Mouse (Mus musculus) gastrocnemius, adult 18-20 months (tissue): ENCODE data around the gene Pirb. TPM values are rescaled to one million over a fixed set of nuclear protein-coding genes. Genes with fewer than 3 reads are reported as not detected.

Experiments
- DNase-seq: peaks from one replicate; pipeline ENCODE4 v3.0.0; 2021; ENCODE audit warnings: low spot score
- total RNA-seq, 2 experiments: library from RNA; stranded (reverse); gene quantifications; 2 replicates each; pipeline ENCODE4 v1.2.3; 2021

The Pirb gene
- total RNA-seq, 2 experiments from 2014 or later = 0.57 to 0.74 TPM

DNA sequence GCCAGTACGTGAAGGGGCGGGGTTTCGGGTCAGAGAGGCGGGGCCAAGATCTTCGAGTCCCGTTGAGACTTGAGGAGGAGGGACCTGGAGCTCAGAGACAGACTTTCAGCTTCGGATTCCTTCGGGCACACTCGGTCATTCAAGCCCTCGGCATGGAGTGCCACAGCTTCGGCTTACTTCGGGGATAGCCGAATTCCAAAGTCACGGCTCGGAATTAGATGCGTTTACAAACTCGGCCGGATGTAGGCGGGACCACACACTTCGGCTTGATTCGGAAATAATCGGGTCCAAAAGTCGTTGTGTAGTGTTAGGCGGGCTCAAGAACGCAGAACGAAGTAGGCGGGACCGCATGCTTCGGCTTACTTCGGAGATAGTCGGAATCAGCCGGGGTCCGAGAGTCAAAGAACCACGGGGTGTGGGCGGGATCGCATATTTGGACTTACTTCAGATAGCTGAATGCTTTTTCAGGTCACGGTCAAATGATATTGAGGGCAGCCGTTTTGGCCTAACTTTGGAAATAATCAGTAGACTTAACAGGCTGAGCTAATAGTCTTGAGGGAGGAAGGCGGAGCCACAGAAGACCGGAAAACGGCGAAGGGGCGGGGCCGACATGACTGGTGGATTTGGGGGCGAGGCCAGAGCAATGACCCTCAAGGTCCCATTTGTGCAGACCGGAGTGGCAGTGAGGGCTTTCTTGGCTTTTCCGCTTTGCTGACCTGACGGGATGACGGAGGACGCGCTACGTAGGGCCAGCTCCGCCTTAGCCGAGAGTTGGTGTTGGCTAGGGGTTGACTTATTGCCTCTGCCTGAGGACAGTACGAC lies 27.0 kb downstream of the Pirb start, which contains the start of gene Mboat7:
Gene Mboat7, minus strand, starts transcription at position 537 of the 822 bp plus-strand sequence.
- DNase-seq = peak; percentile 96

DNA sequence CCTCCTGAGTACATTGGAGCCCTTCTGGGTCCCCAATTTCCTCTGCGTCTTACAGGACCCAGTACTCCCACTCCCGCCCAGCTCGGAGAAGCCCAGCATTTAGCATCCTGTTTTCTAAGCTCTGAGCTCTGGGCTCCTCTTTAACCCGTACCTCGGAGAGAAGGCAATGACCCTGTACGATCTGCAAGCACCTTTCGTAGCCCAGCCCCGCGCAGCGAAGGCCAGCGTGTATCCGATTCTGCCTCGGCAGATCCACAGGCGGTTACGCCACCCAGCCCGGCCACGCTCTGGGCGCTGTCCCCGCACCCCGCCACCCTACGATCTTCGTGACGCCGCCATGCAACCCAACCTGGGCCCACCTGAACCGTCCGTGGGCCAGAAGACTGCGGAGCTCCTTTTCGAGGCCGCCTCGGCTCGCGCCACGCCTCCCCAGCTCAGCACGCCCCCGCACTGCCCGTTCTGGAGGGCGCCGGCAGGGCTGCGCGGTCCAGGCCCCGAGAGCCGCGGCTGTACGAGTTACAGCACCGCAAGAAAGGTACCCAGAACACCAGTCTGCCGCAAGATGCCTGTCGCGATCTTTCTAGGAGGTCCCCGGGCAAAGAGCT lies 27.7 kb downstream of the Pirb start, which contains the start of gene Tsen34:
Gene Tsen34, plus strand, starts transcription at position 482 of the 605 bp plus-strand sequence.
- no peak for DNase-seq

DNA sequence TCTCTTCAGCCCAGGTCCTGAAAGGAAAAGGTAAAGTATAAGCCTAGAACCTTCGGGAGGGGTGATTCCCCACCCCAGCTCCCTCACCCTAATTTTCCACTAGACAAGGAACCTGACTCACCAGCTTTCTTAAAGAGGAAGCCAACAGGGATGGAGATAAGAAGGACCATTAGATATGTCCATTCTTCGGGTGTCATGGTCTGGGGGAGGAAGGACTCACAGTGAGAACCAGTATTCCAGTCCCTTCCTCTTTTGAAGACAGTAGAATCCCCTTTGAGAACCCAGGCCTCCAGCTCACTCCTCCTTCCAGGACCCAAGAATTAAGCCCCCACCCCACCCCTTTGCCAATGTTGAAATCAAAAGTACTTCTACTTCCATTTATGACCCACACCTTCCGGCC lies 28.3 kb downstream of the Pirb start:
- DNase-seq = no peak

DNA sequence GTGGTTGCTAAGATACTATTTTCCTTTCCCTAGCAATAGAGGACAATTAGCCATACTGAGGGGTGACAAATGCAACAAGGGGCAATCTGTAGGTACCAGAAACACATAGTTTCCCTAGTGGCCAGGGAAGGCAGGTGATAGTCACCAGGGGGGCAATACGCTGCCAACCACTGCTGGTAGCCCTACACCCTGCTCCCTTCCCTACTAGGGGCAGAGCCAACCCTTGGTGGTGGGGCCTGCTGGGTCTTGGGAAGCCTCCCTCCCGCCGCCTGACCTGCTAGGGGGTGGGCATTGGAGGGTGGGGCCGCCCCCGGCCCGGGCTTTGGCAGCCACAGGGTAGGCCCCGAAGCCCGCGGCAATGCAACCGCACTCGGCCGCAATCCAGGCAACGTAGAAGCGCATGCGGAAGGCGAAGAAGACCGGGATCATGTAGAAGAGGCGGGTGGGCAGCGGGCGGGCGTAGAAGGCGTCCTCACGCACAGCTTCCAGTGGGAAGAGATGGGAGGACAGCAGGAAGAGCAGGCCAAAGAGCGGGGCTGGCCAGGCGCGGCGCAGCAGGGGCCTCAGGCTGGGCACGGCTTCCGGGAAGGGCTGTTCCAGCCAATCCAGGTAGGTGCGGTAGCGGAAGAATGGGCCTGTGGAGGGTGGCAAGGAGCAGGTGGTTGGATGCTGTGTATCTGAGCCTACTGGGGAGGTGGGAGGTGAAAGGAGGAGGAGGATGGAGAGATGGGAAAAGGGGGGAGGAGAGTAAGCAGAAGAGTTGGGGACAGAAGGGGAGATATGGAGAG lies 34.6 kb downstream of the Pirb start:
- no peak for DNase-seq

DNA sequence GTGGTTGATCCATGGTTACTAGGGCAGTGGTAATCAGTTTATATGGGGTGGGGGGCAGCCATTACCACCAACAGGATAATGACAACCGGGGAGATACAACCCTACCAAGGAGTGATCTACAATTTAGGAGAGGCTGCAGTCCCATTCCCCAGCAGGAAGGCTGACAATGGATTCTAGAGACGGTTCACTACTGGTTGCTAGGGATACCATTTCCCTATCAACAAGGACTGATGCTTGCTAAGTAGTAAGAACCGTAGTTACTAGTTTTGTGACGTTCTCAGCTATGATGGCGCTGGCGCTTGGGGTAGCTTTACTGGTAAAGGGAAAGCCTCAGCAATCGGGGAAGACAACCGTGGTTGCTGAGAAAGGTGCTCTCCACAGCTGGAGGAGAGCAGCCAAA lies 35.5 kb downstream of the Pirb start:
- DNase-seq = no peak

DNA sequence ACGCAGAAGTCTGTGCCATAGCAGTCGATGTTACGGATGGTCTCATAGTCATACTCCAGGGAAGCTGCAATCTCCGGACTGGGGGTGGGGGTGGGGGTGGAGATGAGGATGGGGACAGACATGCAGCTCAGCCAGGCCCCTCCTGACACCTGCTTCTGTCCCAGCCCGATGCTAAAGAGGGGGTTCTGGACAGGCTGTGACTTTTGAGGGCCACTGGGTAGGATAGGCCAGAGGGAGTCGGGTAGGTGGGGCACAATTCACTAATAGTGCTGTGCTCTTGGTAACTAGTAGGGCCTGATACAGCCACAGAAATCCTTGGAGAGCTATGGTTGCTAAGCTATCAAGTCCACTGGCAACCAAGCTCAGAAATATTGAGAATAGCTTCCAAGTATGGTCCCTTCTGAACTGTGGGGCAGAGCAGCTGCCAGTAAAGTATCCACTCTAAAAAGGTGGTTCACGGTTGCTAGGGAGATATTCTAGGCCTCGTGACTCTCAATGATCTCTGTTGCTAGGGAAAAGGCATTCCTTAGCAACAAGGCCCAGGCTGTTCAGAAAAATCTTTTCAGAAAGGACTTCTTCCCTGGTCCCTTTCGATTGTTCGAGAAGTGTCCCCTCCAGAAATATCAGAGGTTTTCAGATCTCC lies 36.2 kb downstream of the Pirb start:
- DNase-seq = no peak

DNA sequence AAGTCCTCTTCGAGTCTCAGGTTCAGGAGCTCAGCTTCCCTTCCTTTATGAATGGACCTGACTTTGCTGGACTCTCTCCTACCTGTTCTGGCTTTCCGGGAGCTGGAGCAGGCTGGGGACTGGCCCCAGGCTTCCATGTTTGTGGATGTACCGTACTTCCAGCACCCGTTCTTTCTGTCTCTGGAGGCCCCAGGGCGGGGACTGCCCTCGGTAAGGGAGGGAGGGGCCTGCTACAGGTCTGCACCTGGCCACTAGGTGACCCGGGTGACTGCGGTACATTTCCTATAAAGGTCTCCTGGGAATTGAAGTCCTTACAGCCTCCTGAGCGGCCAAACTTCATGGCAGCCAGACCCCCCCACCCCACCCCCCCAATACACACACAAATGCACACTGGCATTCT lies 42.8 kb downstream of the Pirb start, which contains the start of gene Tmc4:
Gene Tmc4, minus strand, starts transcription at position 212 of the 400 bp plus-strand sequence.
- no peak for DNase-seq

DNA sequence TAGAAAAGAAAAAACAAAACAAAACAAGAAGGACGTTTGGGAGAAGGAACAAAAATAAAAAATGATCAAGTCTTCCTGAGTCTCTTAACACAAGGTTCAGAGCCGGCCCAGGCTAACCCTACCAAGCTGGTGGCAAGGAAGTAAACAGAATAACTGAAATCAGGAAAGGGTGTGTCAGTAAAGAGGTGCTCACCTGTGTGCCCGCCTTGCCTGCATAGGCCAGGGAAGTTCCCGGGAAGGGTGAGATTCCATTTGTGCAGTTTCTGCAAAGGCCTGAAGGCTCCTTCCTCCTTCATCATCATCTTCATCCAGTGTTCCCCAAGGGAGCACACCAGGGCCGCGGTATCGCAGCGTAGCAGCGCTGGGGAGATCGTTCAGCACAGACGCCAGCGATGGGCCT lies 43.8 kb downstream of the Pirb start:
- DNase-seq = no peak

DNA sequence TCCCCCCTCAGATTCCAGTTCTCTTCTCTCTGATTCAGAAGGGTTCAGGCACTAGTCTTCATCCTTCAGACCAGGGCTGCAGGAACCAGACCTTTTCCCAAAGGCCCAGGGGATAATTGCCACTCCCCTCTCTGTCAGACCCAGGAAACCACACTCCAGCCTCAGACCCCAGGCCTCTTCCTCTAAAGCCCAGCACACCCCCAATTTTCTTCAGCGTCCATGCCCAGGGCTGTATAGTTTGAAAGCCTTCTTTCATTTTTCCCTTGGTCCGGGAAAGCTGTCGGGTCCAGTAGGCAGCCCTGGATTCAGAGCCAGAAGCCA lies 45.0 kb downstream of the Pirb start:
- no peak for DNase-seq

DNA sequence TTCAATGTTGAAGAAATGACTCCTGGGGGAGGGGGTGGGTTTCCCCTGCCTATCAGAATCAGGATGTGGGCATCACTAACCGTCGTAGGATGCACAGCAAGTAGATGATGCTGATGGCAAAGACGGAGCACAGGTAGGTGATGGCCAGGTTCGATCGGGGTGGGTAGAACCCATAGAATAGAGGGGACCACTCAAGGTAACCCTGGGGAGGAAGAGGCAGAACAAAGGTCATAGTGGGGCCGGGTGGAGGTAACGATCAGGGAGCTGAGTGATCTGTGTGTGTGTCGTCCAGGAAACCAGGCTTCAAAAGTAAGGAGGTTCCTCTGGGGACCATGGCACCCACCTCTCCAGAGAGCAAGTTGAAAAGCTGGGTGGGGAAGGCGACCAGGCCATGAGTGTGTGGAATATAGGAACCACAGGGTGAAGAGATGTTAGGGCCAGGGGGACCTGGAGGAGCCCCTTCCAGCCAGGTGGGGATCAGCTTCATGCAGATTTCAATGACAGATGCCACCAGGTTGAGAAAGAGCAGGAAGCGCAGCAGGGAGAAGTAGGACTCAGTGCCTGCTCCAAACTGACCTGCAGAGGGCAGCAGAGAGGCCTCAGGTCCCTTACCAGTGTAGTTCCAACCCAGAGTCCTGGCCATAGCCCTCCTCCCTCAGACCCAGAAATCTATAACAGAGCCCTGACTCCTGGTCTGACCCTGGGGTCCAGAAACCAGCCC lies 45.5 kb downstream of the Pirb start:
- peak; percentile 78 for DNase-seq

DNA sequence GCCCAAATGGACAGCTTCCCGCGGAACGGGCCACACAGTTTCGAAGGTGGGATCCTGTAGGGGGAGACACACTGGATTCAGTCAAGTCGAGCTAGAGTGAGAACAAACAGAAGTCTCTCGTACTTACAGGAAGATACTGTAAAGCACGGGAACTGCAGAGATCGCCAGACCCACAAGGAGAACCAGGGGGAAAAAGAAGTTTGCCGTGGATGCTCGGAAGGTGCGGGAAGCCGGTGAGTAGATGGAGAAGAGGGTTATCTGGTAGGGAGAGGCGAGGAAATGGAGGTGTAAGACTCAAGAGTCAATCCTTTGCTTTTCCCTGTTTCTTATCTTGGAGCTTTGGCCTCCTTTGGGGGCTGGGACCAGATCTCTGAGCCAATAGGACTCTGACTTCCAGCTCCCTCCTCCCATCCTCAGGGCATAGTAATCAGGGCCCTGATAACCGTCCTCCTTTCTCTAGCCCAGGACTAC lies 53.2 kb downstream of the Pirb start:
- DNase-seq = no peak

DNA sequence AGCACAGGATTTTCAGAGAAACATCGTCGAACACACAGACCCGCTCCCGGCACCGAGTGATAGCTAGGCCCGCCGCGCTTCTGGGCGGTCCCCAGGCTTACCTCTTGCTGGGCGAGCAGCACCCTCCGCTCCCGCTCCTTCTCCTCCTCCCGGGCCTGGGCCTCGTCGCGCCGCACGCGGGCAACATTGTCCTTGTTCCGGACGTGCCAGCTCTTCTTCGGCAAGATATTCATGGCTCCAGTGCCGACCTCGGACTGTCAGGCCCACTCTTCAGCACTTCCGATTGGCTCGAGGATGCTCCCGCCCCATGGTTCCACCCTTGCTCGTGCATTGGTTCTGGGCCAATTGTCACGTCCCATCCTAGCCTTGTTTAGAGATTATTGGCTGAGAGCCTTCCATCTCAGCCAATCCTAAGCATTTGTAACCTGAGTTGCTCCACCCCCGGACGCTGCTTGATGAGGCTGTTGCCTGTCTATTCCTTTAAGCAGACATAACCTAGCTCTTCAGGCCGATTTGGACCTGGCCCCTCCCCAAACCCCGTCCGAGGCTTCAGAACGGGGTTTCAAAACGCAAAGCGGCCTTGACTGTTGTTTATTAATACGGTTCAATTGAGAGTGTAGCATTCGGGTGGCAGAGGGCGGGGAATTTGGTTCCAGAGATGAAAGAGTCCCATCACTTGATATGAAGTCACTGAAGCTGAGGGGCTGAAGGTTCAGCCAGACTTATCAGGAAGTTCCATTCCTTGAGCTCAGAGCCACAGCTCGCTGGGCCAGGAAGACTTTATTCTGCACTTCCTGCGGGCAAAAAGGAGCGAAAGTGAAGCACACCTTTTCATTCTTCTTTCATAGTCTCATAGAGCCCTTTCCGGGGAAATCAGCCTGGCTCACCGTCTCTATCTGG lies 54.7 kb downstream of the Pirb start, which contains the start of gene Leng1:
Gene Leng1, minus strand, starts transcription at position 626 of the 900 bp plus-strand sequence.
- peak; percentile 99 for DNase-seq

DNA sequence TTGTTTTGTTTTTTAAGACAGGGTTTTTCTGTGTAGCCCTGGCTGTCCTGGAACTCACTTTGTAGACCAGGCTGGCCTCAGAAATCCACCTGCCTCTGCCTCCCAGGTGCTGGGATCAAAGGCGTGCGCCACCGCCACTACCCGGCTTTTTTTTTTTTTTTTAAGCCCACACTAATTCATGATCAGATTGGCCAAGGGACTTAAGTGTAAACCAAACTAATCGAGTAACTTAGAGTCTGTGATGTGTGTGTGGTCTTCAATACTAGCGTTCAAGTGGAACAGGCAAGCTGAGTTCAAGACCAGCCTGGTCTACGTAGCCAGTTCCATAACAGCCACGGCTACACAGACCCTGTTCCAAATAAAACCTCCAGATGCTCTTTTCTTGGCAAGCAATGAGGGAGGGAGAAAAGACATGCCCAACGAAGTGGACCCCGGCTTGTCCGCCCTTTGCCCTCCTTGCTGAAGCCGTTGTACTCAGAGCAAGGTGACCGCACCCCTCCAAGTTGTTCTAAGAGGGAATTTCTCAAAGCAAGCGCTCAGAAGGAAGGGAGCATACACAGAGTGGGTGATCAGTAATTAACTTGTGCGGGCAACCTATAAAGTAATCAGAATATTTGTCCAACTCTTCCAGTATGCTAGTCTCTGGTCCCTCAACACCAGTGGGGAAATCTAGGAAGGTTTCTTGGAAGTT lies 55.5 kb downstream of the Pirb start:
- no peak for DNase-seq

Other genes with a start within 250 kb of the Pirb start
- gene Tarm1, start 217.8 kb downstream of the Pirb start, total RNA-seq = under 1 TPM in 1 of 2 experiments, not detected in 1; 0.14 TPM
- not detected for gene Oscar, start 104.2 kb downstream of the Pirb start, total RNA-seq
- gene Ndufa3, start 103.0 kb downstream of the Pirb start, total RNA-seq = 1,000 to 10,000 TPM; 1,020 to 1,031 TPM
- gene Tfpt, start 90.5 kb downstream of the Pirb start, total RNA-seq = 10 to 100 TPM; 14.9 to 16.0 TPM
- 10 to 100 TPM; 21.9 to 22.1 TPM for gene Prpf31, start 90.4 kb downstream of the Pirb start, total RNA-seq
- gene Cnot3, start 75.1 kb downstream of the Pirb start, total RNA-seq = 10 to 100 TPM; 16.3 to 18.5 TPM
- 1 to 10 TPM; 4.6 to 5.6 TPM for gene Leng1, start 54.6 kb downstream of the Pirb start, total RNA-seq
- gene Tmc4, start 42.8 kb downstream of the Pirb start, total RNA-seq = under 1 TPM; 0.17 to 0.34 TPM
- 10 to 100 TPM; 27.3 to 31.9 TPM for gene Tsen34, start 27.5 kb downstream of the Pirb start, total RNA-seq
- 1 to 10 TPM; 7.6 to 8.1 TPM for gene Mboat7, start 26.9 kb downstream of the Pirb start, total RNA-seq
- gene Rps9, start 16.4 kb downstream of the Pirb start, total RNA-seq = 100 to 1,000 TPM; 415 to 437 TPM
- gene Gm15448, start 105.3 kb upstream of the Pirb start, total RNA-seq = not detected
- gene Pira2, start 124.7 kb upstream of the Pirb start, total RNA-seq = under 1 TPM; 0.07 to 0.12 TPM
- gene Gm14548, start 177.7 kb upstream of the Pirb start, total RNA-seq = not detected
- gene Lilra6, start 195.1 kb upstream of the Pirb start, total RNA-seq = under 1 TPM; 0.09 to 0.28 TPM